Mouse (Mus musculus): ENCODE measurements at regions not wholly inside any gene's neighbourhood (a gene's known extent, or its start where the extent isn't known, plus 50 kb on each side); places are given as distances from the start of the nearest gene placed in this dataset.
"Not testable (repeated sequence)": the region's sequence is repeated elsewhere in the genome, so short reads cannot be mapped to it uniquely, and the experiment has no call there.

DNA sequence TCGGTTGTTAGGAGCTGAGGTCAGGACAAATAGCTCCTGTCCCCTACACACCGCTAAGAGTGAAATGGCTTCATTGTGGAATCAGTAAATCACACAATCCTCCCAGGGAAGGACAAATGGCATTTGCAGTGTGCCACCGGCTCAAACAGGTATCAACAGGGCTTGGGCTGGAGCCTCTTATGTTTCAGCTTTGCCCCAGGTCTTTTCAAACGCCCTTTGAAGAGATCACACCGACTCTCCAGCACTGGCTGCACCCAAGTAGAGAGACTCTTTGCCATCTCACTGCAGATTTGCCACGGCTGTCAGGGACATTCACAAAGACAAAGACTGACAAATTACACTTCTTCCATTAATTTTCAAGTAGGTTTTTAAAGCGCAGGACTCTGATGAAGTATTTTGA is 217.7 kb downstream of the Mat2b start:
- Histone ChIP-seq H3K27me3 (ENCODE audit: insufficient read depth, low read length) (no peaks in the 10 kb centered on the region), H3K36me3 (replicated peaks) (no peaks in the 10 kb centered on the region), H3K4me1 (ENCODE audit: insufficient read depth, low read depth, low read length) (no peaks in the 10 kb centered on the region), H3K9me3 (replicated peaks) (no peaks in the 10 kb centered on the region), H3K4me3 (ENCODE audit: low read depth, low read length) (no peak overlapping the region)
- DNase-seq (ENCODE audit: low spot score) (no peak), ATAC-seq (ENCODE audit: extremely low read depth, insufficient number of reproducible peaks, low FRiP score, poor library complexity, severe bottlenecking) (no peak)
- TF ChIP-seq GATA1 (IDR thresholded peaks at IDR 0.05; ENCODE audit: borderline replicate concordance, low read length) (no peak), POLR2AphosphoS5 (IDR thresholded peaks at IDR 0.05; ENCODE audit: insufficient replicate concordance, low read depth, low read length) (no peak), GATA2 (IDR thresholded peaks at IDR 0.05; ENCODE audit: borderline replicate concordance, low read depth, low read length) (no peak), CTCF (IDR thresholded peaks at IDR 0.05; ENCODE audit: low read depth, low read length) (no peak)

GRCm38 (mm10) chr11:40469080-40469705 is 225.8 kb downstream of the Mat2b start:
- DNase-seq (ENCODE audit: low spot score) (no peak), ATAC-seq (ENCODE audit: extremely low read depth, insufficient number of reproducible peaks, low FRiP score, poor library complexity, severe bottlenecking) (no peak)
- Histone ChIP-seq H3K9me3 (replicated peaks) (no peaks in the 10 kb centered on the region), H3K4me3 (ENCODE audit: low read depth, low read length) (no peak overlapping the region), H3K27me3 (ENCODE audit: insufficient read depth, low read length) (no peaks in the 10 kb centered on the region), H3K4me1 (ENCODE audit: insufficient read depth, low read depth, low read length) (no peaks in the 10 kb centered on the region), H3K36me3 (replicated peaks) (no peaks in the 10 kb centered on the region)
- no peak for TF ChIP-seq POLR2AphosphoS5 (IDR thresholded peaks at IDR 0.05; ENCODE audit: insufficient replicate concordance, low read depth, low read length)
- TF ChIP-seq TAL1 (conservative IDR thresholded peaks at IDR 0.05; ENCODE audit: low read depth, low read length): no peak
- TF ChIP-seq GATA2 (IDR thresholded peaks at IDR 0.05; ENCODE audit: borderline replicate concordance, low read depth, low read length): no peak
- TF ChIP-seq CTCF (IDR thresholded peaks at IDR 0.05; ENCODE audit: low read depth, low read length): no peak
- TF ChIP-seq GATA1 (IDR thresholded peaks at IDR 0.05; ENCODE audit: borderline replicate concordance, low read length): no peak

DNA sequence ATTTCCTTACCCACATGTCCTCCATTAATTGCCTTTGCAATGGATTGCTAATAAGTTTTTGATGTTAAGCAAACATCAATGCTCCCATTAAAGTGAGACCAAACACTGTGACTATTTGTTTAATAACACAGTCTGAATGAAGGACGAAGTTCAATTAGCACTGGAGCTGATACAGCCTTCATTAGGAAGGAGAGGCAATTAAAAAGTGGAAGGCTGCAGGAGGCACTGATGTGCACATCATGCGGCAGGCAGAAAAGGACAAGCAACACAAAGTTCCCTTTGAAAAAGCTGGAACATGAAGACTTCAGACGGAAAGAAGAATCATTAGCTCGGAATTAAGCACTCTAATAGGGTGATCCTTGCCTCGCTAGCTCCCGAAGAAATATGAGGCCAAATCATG is 238.4 kb downstream of the Mat2b start:
- ATAC-seq (ENCODE audit: extremely low read depth, insufficient number of reproducible peaks, low FRiP score, poor library complexity, severe bottlenecking) (no peak), DNase-seq (ENCODE audit: low spot score) (no peak)
- Histone ChIP-seq H3K27me3 (ENCODE audit: insufficient read depth, low read length) (no peaks in the 10 kb centered on the region), H3K4me3 (ENCODE audit: low read depth, low read length) (no peak overlapping the region), H3K36me3 (replicated peaks) (no peaks in the 10 kb centered on the region), H3K9me3 (replicated peaks) (no peaks in the 10 kb centered on the region), H3K4me1 (ENCODE audit: insufficient read depth, low read depth, low read length) (no peaks in the 10 kb centered on the region)
- TF ChIP-seq TAL1 (conservative IDR thresholded peaks at IDR 0.05; ENCODE audit: low read depth, low read length): no peak
- TF ChIP-seq CTCF (IDR thresholded peaks at IDR 0.05; ENCODE audit: low read depth, low read length): no peak

GRCm38 (mm10) chr11:40454994-40455393 is 240.0 kb downstream of the Mat2b start:
- not testable (repeated sequence) for H3K4me3 ChIP-seq (ENCODE audit: low read depth, low read length); H3K9me3 ChIP-seq (replicated peaks); DNase-seq (ENCODE audit: low spot score); H3K4me1 ChIP-seq (ENCODE audit: insufficient read depth, low read depth, low read length); ATAC-seq (ENCODE audit: extremely low read depth, insufficient number of reproducible peaks, low FRiP score, poor library complexity, severe bottlenecking); H3K36me3 ChIP-seq (replicated peaks); H3K27me3 ChIP-seq (ENCODE audit: insufficient read depth, low read length)

- TF ChIP-seq TAL1 (conservative IDR thresholded peaks at IDR 0.05; ENCODE audit: low read depth, low read length) (no peak), CTCF (IDR thresholded peaks at IDR 0.05; ENCODE audit: low read depth, low read length) (no peak), POLR2AphosphoS5 (IDR thresholded peaks at IDR 0.05; ENCODE audit: insufficient replicate concordance, low read depth, low read length) (no peak), GATA2 (IDR thresholded peaks at IDR 0.05; ENCODE audit: borderline replicate concordance, low read depth, low read length) (no peak), GATA1 (IDR thresholded peaks at IDR 0.05; ENCODE audit: borderline replicate concordance, low read length) (no peak)
- H3K36me3 ChIP-seq (replicated peaks): no peaks in the 10 kb centered on the region
- no peaks in the 10 kb centered on the region for H3K9me3 ChIP-seq (replicated peaks)
- DNase-seq (ENCODE audit: low spot score): no peak
- ATAC-seq (ENCODE audit: extremely low read depth, insufficient number of reproducible peaks, low FRiP score, poor library complexity, severe bottlenecking): no peak
- no peaks in the 10 kb centered on the region for H3K4me1 ChIP-seq (ENCODE audit: insufficient read depth, low read depth, low read length)
- H3K4me3 ChIP-seq (ENCODE audit: low read depth, low read length): no peak overlapping the region
- no peaks in the 10 kb centered on the region for H3K27me3 ChIP-seq (ENCODE audit: insufficient read depth, low read length)
These were observed 248.2 kb downstream of the Mat2b start for GRCm38 (mm10) chr11:40446846-40447245.

DNA sequence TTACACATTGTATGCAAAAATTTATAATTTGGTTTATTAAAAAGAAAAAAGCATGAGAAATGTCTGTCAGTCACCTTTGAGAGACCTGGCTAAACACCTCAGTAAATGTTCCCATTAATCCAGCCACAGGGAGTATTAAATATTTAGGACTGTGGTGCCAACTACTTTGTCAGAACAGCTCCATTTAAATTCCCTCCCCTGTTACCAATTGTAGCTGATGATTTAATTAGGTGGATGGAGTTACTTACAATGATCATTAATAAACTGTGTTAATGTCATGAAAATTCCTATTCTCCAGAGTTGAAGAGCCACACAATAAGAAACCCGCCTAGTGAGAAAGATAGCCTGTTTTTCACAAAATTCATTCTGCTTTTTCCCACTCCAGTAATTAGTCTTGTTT is 261.0 kb downstream of the Mat2b start:
- TF ChIP-seq POLR2AphosphoS5 (IDR thresholded peaks at IDR 0.05; ENCODE audit: insufficient replicate concordance, low read depth, low read length) (no peak), TAL1 (conservative IDR thresholded peaks at IDR 0.05; ENCODE audit: low read depth, low read length) (no peak), CTCF (IDR thresholded peaks at IDR 0.05; ENCODE audit: low read depth, low read length) (no peak), GATA2 (IDR thresholded peaks at IDR 0.05; ENCODE audit: borderline replicate concordance, low read depth, low read length) (no peak), GATA1 (IDR thresholded peaks at IDR 0.05; ENCODE audit: borderline replicate concordance, low read length) (no peak)
- ATAC-seq (ENCODE audit: extremely low read depth, insufficient number of reproducible peaks, low FRiP score, poor library complexity, severe bottlenecking): no peak

GRCm38 (mm10) chr11:40428858-40429257 is 266.1 kb downstream of the Mat2b start:
- TF ChIP-seq TAL1 (conservative IDR thresholded peaks at IDR 0.05; ENCODE audit: low read depth, low read length): no peak
- no peak for TF ChIP-seq POLR2AphosphoS5 (IDR thresholded peaks at IDR 0.05; ENCODE audit: insufficient replicate concordance, low read depth, low read length)
- no peak for TF ChIP-seq GATA2 (IDR thresholded peaks at IDR 0.05; ENCODE audit: borderline replicate concordance, low read depth, low read length)
- TF ChIP-seq CTCF (IDR thresholded peaks at IDR 0.05; ENCODE audit: low read depth, low read length): no peak
- no peak for TF ChIP-seq GATA1 (IDR thresholded peaks at IDR 0.05; ENCODE audit: borderline replicate concordance, low read length)
- ATAC-seq (ENCODE audit: extremely low read depth, insufficient number of reproducible peaks, low FRiP score, poor library complexity, severe bottlenecking) (no peak), DNase-seq (ENCODE audit: low spot score) (no peak)
- Histone ChIP-seq H3K27me3 (ENCODE audit: insufficient read depth, low read length) (no peaks in the 10 kb centered on the region), H3K4me1 (ENCODE audit: insufficient read depth, low read depth, low read length) (no peaks in the 10 kb centered on the region), H3K9me3 (replicated peaks) (no peaks in the 10 kb centered on the region), H3K36me3 (replicated peaks) (no peaks in the 10 kb centered on the region), H3K4me3 (ENCODE audit: low read depth, low read length) (no peak overlapping the region)

More for the DNA sequence above, 261.0 kb downstream of the Mat2b start:
- Histone ChIP-seq H3K27me3 (ENCODE audit: insufficient read depth, low read length) (no peaks in the 10 kb centered on the region), H3K36me3 (replicated peaks) (no peaks in the 10 kb centered on the region), H3K4me1 (ENCODE audit: insufficient read depth, low read depth, low read length) (no peaks in the 10 kb centered on the region), H3K4me3 (ENCODE audit: low read depth, low read length) (no peak overlapping the region), H3K9me3 (replicated peaks) (no peaks in the 10 kb centered on the region)
- no peak for DNase-seq (ENCODE audit: low spot score)
